Comparison of ENCODE assay signal across 8 mouse cellular contexts in the genomic region with DNA sequence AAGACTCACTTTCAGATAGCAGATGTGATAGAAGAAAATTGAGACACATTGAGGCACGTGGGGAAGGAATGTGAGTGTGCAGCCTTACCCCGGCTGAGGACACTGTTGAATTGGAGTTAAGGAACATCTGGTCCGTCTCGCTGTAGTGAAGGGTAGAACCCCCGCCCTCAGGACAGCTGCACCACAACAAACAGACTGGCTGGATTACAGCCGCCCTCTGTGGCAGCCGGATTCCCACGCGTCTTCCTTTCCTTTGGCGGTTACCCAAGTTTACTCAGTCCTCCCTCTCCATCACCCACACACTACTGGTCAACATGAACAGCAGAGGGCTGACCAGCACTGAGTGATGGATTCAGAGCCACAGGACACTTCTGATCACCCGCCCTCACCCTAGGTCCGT.
DNase-seq lines count a peak whose midpoint lies in the region; ATAC-seq and TF ChIP-seq lines count a peak whose summit lies in the region.

No protein-coding gene starts in this region.

- H3K4me2 ChIP-seq in heart, embryonic 15.5 days, result no peak overlapping the region
- no peak overlapping the region for H3K4me2 ChIP-seq in stomach, embryonic 16.5 days (ENCODE audit: low read depth, low read length)
- no peak overlapping the region for H3K4me2 ChIP-seq in liver, postnatal 0 days (ENCODE audit: low read depth, low read length)

- H3K9me3 ChIP-seq in heart, embryonic 15.5 days (replicated peaks), result no peaks in the 10 kb centered on the region
- no peaks in the 10 kb centered on the region for H3K9me3 ChIP-seq in stomach, embryonic 16.5 days (replicated peaks; ENCODE audit: control insufficient read depth, low read length)
- H3K9me3 ChIP-seq in liver, postnatal 0 days (ENCODE audit: low read length), result no peaks in the 10 kb centered on the region

- no peaks in the 10 kb centered on the region for H3K36me3 ChIP-seq in heart, embryonic 15.5 days
- no peaks in the 10 kb centered on the region for H3K36me3 ChIP-seq in stomach, embryonic 16.5 days (ENCODE audit: control insufficient read depth, insufficient read depth, low read length)
- no peaks in the 10 kb centered on the region for H3K36me3 ChIP-seq in liver, postnatal 0 days (replicated peaks; ENCODE audit: insufficient read depth, low read length)

- no peak overlapping the region for H3K9ac ChIP-seq in heart, embryonic 15.5 days
- H3K9ac ChIP-seq in stomach, embryonic 16.5 days (ENCODE audit: low read length), result no peak overlapping the region
- no peak overlapping the region for H3K9ac ChIP-seq in liver, postnatal 0 days (replicated peaks)

- no peaks in the 10 kb centered on the region for H3K4me1 ChIP-seq in heart, embryonic 15.5 days (replicated peaks)
- H3K4me1 ChIP-seq in stomach, embryonic 16.5 days (ENCODE audit: control insufficient read depth, insufficient read depth, low read length), result no peaks in the 10 kb centered on the region
- H3K4me1 ChIP-seq in liver, postnatal 0 days (ENCODE audit: insufficient read depth), result no peaks in the 10 kb centered on the region

- H3K4me3 ChIP-seq in heart, embryonic 15.5 days, result no peak overlapping the region
- H3K4me3 ChIP-seq in stomach, embryonic 16.5 days (replicated peaks; ENCODE audit: low read length), result no peak overlapping the region
- no peak overlapping the region for H3K4me3 ChIP-seq in liver, postnatal 0 days (ENCODE audit: low read depth, low read length)

- DNase-seq in ovary, adult 18-20 months (ENCODE audit: low spot score), result peak; percentile 47
- DNase-seq in ovary, postnatal 10 days (ENCODE audit: low spot score), result no peak
- DNase-seq in kidney, postnatal 4 days, result peak; percentile 64 to 77
- no peak for DNase-seq in right cerebral cortex, postnatal 25 days
- DNase-seq in layer of hippocampus, postnatal 10 days (ENCODE audit: low spot score in 2 of 2), result no peak
- no peak for DNase-seq in liver, postnatal 0 days

- no peaks in the 10 kb centered on the region for H3K27me3 ChIP-seq in heart, embryonic 15.5 days
- H3K27me3 ChIP-seq in stomach, embryonic 16.5 days (ENCODE audit: control insufficient read depth, insufficient read depth, low read length), result no peaks in the 10 kb centered on the region
- no peaks in the 10 kb centered on the region for H3K27me3 ChIP-seq in liver, postnatal 0 days (ENCODE audit: insufficient read depth, low read length)

- ATAC-seq in heart, embryonic 15.5 days (replicated peaks; ENCODE audit: insufficient number of reproducible peaks, insufficient read depth, low FRiP score, low read depth), result 0 out of 2 replicates have a peak, but pooled peaks have one; percentile 18
- peak; percentile 95 for ATAC-seq in stomach, embryonic 16.5 days (ENCODE audit: insufficient read depth, low FRiP score)
- no peak for ATAC-seq in liver, postnatal 0 days

- TF ChIP-seq EP300 in liver, postnatal 0 days (IDR thresholded peaks at IDR 0.05; ENCODE audit: low read depth), result no peak

- TF ChIP-seq CTCF in liver, postnatal 0 days (IDR thresholded peaks at IDR 0.05; ENCODE audit: low read depth), result no peak

- WGBS in heart, embryonic 15.5 days, result 62% methylated on average over 12 of the region's 12 CpGs
- 38% methylated on average over 12 of the region's 12 CpGs for WGBS in stomach, embryonic 16.5 days
- 68% methylated on average over 12 of the region's 12 CpGs for WGBS in liver, postnatal 0 days (ENCODE audit: insufficient replicate concordance)

- no peak overlapping the region for H3K27ac ChIP-seq in heart, embryonic 15.5 days
- H3K27ac ChIP-seq in stomach, embryonic 16.5 days (ENCODE audit: low read length), result no peak overlapping the region
- H3K27ac ChIP-seq in liver, postnatal 0 days (ENCODE audit: low read depth), result no peak overlapping the region

Comparison
In these comparisons a context has a peak if more than half of its experiments do, and no peak if none do; other contexts are left out.
1. DNase-seq: peak in ovary, adult 18-20 months (single experiment) and kidney, postnatal 4 days (2 of 2); none in ovary, postnatal 10 days (single experiment), right cerebral cortex, postnatal 25 days (single experiment), layer of hippocampus, postnatal 10 days (0 of 2) and liver, postnatal 0 days (single experiment).